Mouse (Mus musculus) adrenal gland, postnatal 10 days (tissue): ENCODE data around the gene Mid1. TPM values are rescaled to one million over a fixed set of nuclear protein-coding genes. Genes with fewer than 3 reads are reported as not detected.
A peak's percentile ranks its signal among the peaks of the same experiment; 100 is the strongest.
"Not testable (repeated sequence)": the region's sequence is repeated elsewhere in the genome, so short reads cannot be mapped to it uniquely, and the experiment has no call there.

ENCODE experiments used
- DNase-seq: peaks from one replicate; pipeline ENCODE4 v3.0.0; 2021; ENCODE audit warnings: mixed read lengths
- total RNA-seq, 2 experiments: library from RNA; stranded (reverse); gene quantifications; 2 replicates each; pipeline ENCODE4 v1.2.3; 2021

The Mid1 gene
- total RNA-seq, 2 experiments from 2014 or later: 15.1 to 21.5 TPM

DNA sequence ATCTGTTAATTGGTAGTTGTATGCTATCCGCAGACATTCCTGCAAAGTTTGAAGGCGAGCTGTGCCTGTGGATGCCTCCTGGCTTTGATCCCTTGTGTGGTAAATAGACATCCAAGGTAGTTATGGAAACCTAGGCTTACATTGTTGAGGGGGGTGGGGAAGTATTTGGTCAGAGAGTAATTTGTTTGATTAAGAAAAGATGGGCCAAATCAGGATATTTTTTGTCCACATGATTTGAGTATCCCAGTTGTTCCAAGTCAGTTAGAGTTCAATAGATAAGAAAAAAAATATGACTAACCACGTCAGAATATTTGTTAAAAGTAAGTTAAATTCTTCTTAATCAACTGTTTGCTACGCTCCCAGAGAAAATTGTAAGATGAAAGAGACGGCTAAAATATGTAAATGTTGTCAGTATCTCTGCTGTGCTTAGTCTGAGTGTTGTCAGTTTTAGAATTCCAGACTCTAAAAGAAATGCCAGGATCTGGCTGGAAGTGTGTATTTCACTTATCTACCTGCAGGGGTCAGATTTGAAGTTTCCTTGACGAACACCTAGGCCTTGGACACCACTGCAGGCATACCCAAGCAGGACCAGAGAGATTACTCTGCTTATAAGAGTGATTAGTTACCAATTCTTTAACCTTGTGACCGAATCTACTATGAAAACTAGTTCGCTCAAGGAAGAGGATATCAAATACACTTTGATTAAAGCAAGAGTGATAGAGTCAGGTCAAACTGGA, 198.7 kb downstream of the Mid1 start:
- peak; percentile 12 for DNase-seq

DNA sequence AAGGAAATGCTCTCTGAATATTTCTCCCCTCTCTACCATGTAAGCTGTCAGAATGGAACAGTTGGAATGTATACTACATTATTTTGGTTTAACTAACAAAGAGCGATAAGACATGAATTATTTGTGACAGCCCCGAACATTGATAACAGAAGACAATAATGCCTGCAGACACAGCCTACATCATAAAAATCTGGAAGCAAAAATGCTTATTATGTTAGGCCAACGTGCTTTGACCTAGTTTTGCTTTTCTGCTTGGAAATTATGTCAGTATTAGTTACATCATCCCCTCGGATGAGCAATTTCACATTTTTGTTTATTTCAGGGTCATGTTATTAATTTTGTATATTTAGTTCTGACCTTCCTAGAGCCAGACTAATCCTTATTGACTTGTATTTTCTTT, 205.5 kb downstream of the Mid1 start:
- no peak for DNase-seq

DNA sequence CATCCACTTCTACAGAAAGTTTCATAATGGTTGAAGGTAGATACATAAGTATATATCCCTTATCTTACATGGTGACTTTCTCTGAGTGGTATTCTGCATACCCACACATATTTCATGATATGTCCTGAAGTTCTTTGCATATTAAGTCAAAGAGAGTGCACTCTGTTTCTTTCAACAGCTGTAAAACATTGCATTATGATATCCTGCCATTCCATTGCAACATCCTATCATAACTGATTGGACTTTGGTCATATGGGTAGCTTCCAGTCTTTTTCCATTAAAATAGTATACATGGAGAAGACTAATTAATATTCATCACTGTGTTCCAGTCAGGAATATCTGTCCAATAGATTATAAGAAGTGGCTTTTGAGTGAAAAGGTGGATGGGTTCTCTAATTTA, 207.1 kb downstream of the Mid1 start:
- DNase-seq: no peak

DNA sequence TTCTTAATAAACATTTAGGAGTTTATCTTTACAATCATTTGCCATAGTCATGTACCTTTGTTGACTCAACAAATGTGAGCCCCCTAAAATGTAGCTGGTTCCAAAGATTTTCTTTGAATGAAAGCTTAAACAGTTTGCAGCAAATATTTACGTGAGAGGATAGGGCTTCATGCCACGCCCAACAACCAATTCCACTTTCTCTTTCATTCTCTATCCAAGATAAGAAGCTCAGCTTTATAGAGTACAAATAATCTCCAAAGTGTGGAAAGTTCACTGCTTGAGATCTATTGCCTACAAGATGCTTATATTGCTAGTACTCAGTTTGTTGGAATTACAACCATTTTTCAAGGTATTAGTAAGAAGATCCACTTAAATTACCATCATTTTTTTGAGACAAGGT, 207.6 kb downstream of the Mid1 start:
- no peak for DNase-seq

DNA sequence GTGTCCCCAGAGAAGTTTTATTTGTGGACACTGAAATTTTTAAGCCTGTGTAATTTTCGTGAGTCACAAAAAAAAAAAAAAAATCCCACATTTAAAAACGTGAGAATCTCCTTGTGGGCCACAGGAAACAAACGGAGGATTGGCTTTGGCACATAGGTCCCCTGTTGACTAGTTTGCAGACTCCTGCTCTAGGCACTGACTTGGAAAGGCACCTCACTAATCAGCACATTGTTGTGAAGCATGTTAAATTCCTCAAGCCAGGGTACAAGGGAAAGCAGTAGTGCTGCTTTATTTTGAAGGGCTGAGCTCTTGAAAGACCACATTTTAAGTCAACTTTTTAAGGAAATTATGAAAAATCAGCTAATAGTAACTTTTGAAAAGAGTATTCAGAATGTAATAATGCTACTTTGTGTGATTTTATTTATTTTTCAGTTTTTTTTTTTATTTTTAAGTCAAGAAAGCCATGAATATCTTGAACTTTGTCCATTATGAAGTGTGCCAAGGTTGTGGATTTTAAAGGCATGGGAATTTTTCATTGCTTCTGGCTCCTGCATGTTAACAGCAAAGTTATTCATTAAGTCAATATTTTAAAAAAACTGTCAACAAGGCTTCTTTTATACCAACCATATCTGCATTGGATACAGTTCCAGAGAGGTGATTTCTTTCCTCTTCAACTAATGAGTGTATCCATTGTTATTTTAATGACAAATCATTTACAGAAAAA, 214.4 kb downstream of the Mid1 start:
- no peak for DNase-seq

DNA sequence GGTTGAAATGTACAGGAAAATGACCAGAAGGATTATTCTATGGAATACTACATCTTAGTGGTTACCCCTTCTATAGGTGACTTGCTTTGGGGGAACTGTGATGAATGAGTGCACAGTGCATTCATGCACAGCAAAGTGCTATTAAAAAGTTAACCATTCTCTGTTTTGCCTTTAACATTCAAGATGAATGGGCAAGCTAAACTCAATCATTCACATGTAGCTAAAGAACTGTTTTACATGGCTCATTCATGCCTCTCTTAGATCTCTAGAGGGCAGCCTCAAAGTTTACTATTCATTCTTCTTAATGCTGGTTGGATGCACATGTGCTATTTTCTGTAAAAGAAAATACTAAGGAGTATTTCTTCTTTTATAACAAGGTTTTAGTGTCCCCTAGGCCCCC, 217.9 kb downstream of the Mid1 start:
- DNase-seq: no peak

DNA sequence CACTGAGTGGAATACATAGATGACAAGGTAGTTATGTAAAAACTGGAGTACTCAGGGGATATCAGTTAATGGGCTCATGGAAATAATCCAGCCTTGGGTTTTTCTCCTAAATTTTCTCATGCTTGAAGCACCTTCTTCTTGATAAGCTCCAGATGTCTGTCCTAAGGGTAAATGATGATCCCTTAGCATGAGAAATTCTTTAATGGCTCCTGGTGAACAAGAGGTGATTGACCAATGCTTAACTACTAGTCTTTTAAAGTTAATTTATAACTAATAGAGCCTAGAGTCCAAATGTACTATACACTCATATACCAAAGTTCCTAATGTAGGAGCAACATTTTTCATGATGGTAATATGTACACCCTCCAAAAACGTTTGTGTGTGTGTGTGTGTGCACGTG, 218.7 kb downstream of the Mid1 start:
- no peak for DNase-seq

DNA sequence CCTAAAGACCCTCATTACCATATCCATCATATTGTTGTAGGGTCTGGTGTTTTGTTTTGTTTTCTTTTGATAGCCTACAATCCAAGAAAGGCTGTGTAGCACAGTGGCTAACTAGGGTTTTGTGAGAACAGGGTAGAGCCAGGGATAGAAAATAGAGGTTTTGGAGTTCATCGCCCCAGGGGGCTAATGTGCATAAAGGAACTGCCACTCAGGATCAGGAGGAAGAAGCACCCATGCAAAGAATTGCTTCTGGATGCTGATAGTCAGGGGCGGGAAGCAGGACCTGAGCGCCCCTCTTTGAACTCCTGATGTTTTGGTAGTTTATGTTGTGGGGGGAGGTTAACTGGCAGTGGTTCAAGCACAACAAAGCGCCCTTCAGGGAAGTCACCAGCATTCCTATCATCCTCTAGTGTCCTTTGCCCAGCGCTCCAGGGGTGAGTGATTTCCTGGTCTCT, 221.1 kb downstream of the Mid1 start:
- DNase-seq: peak; percentile 29

DNA sequence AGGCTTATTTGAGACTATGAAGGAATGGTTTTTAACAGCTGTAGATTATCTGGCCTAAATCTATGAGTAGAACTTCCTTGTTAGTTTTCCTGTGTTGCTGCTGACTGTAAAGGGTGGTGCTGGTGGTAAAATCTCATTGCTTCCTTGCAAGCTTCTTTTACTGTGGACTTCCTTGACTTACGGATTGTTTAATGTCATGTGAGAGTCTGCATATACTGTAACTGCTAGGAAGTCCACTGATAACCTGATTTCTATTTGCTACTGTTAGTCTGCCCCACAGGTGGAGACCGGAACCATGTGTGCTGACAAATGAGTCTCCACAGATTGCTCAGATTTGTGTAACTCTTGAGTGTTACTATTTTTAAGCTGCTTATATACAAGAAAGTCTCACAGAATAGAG, 224.9 kb downstream of the Mid1 start:
- no peak for DNase-seq

DNA sequence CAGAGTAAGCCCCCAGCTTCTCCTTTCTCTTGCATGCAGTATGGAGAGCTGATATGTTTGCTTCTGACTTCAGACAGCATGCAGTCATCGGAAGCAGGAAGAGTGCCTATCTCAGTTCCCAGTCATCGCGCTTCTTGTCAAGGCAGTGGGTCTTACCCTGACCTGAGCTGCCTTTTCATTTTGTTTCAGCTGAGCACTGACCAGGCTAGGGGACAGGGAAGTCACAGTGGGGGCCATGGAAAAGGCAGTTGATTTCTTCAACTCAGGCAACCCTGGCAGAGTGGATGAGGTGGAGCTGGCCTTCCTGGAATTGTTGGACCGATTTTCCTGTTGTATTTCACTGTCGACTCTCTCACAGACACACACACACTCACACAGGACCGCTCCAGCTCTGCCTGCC, 230.7 kb downstream of the Mid1 start:
- no peak for DNase-seq

DNA sequence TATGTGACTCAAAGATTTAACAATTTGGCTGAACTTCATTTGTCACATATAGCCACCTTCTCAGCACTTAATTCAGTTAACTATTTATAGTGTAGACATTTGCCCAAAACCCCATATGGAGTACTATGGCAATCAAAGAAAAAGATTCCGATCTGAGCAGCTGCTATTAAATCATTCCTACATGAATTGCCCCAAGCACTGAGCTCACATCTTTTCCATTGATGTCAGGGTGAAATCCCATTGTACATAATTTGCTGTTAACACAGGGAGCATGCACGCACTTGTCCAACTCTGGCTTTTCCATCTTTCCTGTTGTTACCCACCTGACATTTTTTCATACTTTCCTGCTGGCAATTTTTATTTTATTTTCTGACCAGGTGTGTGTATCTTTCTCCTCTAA, 237.5 kb downstream of the Mid1 start:
- DNase-seq: no peak

DNA sequence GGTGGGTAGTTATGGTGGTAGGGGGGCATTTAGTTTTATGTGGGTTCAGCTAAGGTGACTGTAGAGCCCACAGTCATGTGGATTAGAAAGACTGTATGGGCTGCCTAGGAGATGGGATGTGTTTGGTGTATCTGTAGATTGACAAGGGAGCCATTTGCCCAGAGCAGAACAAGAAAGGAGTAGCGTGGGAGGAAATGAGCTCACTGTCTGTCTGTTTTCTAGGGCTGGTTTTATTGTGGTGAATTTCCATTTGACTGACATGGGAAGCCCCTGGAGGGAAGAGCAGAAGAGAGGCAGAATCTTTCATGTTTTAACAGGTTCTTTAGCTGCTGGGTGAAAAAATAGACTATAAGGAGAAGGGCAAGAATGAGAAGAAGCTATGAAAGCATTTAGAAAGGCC, 238.4 kb downstream of the Mid1 start:
- DNase-seq: no peak

DNA sequence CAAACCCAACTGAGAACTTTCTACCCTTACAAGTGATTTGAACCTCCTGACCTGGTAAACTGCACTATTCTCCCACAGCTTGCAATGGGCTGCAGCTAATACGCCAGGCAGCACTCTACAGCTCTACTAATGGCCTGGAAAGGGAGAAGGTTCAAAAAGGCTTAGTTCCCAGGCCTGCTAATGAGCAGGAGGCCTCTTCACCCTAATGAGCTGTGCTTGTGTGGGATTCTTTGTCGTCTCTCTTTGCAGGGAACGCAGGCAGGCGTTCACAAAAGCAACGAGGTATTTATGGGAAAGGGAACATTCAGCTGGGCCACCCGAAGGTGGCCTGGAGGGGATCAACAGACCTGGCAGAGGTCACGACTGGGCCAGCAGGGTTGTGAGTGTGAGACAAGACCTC, 240.6 kb downstream of the Mid1 start:
- DNase-seq: no peak

DNA sequence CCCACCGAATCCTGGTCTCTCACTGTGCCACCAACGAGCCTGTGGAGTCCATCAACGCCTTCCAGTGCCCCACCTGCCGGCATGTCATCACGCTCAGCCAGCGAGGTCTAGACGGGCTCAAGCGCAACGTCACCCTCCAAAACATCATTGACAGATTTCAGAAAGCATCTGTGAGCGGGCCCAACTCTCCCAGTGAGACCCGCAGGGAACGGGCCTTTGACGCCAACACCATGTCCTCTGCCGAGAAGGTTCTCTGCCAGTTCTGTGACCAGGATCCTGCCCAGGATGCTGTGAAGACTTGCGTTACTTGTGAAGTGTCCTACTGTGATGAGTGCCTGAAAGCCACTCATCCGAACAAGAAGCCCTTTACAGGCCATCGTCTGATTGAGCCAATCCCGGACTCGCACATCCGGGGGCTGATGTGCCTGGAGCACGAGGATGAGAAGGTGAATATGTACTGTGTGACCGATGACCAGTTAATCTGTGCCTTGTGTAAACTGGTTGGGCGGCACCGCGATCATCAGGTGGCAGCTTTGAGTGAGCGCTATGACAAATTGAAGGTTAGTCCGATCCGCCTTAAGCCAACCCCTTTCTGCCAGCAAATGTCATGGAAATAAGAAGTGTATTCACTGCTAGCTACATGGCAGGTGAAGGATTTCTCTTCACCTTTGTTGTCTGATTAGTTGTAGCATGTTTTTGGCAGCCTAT, 242.3 kb downstream of the Mid1 start:
- DNase-seq: peak; percentile 12

DNA sequence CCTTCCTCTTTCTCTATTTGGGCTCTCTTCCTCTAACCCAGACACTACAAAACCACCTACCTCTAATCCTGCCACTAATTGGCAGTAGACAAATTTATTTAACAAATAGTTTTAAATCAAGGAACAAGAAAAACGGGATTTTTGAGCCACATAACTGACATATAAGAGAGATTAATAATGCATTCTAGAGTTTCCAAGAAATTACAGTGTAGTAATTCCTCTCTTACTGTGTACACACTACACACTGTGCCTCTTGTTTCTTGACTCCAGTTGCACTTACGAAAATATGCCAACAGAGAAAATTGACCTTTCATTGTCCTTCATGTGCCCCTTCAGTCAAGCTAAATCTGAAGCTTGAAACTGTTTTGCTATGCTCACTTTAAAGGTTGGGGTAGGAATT, 245.9 kb downstream of the Mid1 start:
- no peak for DNase-seq

DNA sequence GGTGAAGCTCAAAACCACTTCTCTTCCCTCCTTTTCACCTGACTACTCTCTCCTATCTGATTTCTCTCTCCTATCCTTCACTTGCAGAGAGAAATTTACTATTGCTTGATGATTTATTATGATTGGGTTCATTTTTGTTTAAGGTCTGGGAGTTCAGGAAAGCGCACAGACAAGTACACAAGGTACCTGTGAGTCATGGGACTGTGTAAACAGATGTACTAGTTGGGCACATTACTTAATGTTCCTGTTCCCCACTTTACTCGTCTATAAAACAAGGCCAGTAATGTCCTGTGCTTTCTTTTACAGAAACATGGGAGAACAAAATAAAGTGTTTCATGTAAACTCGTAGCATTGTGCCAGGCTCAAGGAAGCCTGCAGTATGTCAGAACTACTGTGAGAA, 248.2 kb downstream of the Mid1 start:
- DNase-seq: no peak

DNA sequence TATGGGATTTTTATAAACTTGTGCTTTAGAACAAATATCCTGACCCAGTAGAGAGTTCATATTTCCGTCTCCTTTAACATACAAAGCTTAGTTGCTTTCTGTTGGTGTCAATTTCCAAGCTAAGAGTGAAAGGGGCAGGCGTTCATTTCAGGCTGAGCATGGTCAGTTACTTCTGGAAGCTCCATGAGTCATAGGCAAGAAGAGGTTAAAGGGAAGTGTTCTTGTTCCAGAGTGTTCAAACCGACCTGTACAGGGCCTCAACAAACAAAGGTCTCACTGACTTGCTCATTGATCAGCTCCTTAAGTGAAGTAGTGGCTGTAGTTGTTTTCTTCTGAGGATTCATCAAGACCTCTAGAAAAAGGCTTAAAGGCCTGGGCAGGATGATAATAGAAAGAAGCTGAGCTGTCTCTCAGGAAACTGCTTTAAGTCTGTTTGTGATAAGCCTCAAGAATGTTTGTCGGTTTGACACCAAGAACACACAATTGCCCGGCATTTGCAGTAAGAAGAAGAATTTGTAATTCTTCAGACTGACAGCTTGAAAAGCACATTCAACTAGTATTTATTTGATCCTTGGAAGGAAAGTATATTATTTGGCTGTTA, 252.2 kb downstream of the Mid1 start:
- DNase-seq: no peak

DNA sequence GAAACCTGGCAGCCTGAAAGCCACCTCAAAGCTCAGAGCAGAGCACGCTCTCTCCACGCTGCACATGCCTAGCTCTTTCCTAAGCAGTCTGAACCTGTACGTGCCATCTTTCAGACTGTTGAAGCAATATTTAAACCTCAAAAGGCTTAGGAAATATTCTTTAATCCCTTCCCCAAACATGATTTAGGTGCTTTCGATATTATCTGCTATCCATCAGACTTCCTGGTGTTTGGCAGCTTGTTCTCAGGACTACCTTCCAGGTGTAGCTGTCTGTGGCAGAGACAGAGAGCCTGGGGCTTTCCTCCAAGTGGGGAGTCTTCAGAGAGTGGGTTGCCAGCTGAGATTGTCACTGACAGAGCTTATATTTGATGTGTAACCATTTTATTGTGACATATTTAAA, 255.5 kb downstream of the Mid1 start:
- no peak for DNase-seq

DNA sequence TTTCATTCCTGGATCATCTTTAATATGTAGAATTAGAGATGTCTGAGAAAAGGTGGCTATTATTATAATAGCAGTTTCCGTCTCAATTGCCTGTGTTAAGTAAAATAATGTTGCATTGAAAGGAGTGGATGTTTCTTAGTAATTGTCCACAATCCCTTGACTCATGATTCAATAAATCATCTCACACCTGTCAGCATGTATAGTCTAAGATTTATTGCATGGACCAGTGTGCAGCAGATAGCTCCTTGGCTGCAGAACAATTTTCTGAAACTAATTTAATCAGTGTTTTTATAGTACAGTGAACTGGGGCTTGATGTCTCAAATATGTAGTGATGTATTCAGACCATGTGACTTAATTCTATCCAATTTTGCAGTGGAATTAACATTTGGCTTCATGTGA, 265.6 kb downstream of the Mid1 start:
- no peak for DNase-seq

DNA sequence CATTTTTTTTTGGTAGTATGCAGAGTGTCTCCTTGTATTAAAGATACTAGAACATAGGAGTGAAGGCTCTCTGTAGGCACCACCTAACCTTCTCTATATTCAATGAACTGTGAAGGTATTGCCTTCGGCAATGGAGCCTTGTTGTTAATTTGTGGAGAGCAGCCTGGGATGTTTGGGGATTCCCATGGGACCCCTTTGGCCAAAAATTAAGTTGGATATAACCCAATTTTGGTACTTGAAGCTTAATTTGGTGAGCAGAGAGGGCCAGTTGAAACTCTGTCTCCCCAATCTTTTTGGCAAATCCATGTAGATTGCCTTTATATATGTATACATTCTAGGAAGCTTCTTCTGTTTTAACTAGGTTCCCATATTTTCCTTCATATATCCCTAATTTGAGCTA, 284.3 kb downstream of the Mid1 start:
- peak; percentile 0 for DNase-seq

DNA sequence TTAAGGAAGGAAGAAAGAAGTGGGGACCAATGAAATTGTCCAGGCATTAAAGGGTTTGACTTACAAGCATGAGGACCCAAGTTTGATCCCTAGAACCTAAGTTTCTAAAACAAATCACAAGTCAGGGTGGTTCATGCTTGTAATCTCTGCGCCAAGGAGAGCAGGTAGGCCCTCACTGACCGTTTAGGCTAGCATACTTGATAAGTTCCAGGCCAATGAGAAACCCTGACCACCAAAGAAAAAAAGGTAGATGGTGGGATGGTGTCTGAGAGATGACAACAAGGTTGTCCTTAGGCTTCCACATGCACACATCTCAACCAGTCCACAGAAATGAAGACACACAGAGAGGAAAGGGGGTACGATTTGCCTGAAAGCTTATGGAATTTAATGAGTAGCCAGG, 284.8 kb downstream of the Mid1 start:
- DNase-seq: not testable (repeated sequence)

DNA sequence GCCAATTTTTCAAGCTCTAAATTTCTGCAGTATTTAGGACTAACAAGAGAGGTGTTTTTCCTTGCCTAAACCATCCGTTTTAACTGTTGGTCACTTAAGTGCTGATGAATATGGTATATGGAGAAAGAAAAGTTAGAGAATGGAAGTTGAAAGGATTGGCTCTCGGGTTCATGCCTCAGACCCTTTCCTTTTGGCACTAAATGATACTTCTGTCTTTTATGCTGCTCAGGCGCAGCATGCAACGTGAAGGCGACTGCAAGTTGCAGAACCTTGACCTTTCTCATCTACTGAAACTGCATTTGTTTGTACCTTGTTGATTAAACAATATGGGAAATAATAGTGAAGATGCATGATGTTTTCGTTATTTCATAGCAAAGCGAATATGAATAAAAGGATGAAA, 285.5 kb downstream of the Mid1 start:
- peak; percentile 1 for DNase-seq

DNA sequence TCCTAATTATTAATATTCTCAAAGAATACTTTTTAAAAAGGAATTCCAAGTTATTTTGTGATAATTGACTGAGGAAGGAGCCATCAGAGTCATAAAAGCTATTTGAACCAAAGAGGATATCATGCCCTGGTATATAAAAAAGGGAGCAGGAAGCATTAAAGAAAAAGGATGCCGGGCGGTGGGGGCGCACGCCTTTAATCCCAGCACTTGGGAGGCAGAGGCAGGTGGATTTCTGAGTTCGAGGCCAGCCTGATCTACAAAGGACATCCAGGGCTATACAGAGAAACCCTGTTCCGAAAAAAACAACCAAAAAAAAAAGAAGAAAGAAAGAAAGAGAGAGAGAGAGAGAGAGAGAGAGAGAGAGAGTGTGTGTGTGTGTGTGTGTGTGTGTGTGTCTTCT, 286.6 kb downstream of the Mid1 start:
- DNase-seq: peak; percentile 0
